Mouse (Mus musculus) lung, embryonic 14.5 days (tissue): ENCODE data around the gene Sesn2. TPM values are rescaled to one million over a fixed set of nuclear protein-coding genes. Genes with fewer than 3 reads are reported as not detected.

ENCODE experiments used
- ATAC-seq: fragments of 200-750 bp; cut with Nextera tagmentation; 2 replicates; pipeline ENCODE4 v1.8.0; 2017; ENCODE audit warnings: mild to moderate bottlenecking, moderate TSS enrichment, moderate library complexity; ENCODE audit not compliant: insufficient read depth
- DNase-seq: peaks from one replicate; pipeline ENCODE4 v3.0.0-alpha.2; 2015
- H3K27ac ChIP-seq: fragments of 300-500 bp; sonication (generic); 2 replicates; pipeline ENCODE4 v1.5.1; 2014; ENCODE audit warnings: low read depth, mild to moderate bottlenecking, moderate library complexity
- H3K27me3 ChIP-seq: fragments of 300-500 bp; sonication (generic); 2 replicates; pipeline ENCODE4 v1.6.1; 2014; ENCODE audit warnings: low read length, control low read depth; ENCODE audit not compliant: insufficient read depth
- H3K36me3 ChIP-seq: fragments of 300-500 bp; sonication (generic); 2 replicates; pipeline ENCODE4 v1.6.1; 2014; ENCODE audit warnings: control low read depth; ENCODE audit not compliant: insufficient read depth
- H3K4me1 ChIP-seq: fragments of 300-500 bp; sonication (generic); 2 replicates; pipeline ENCODE4 v1.6.1; 2014; ENCODE audit warnings: antibody characterized with exemption, control low read depth; ENCODE audit not compliant: insufficient read depth
- H3K4me2 ChIP-seq: fragments of 300-500 bp; sonication (generic); 2 replicates; pipeline ENCODE4 v1.6.1; 2014; ENCODE audit warnings: mild to moderate bottlenecking
- H3K4me3 ChIP-seq: fragments of 300-500 bp; sonication (generic); 2 replicates; pipeline ENCODE4 v1.5.1; 2014; ENCODE audit warnings: low read depth, low read length
- H3K9ac ChIP-seq: fragments of 300-500 bp; sonication (generic); 2 replicates; pipeline ENCODE4 v1.6.1; 2014
- H3K9me3 ChIP-seq: fragments of 300-500 bp; sonication (generic); 2 replicates; pipeline ENCODE4 v1.6.1; 2016; ENCODE audit warnings: low read depth, low read length, control low read depth
- CTCF ChIP-seq: IDR thresholded peaks from 2 replicates; pipeline ENCODE4 v1.5.1; 2016; ENCODE audit warnings: antibody characterized with exemption, low read depth
- WGBS: fragments of 180-500 bp; shearing (Covaris S2); extraction: QIAGEN DNeasy Blood & Tissue Kit; methylation state at CpG from one replicate; pipeline ENCODE4 v1.1.7; 2014; 5-methylcytosine and 5-hydroxymethylcytosine counted together
- polyA plus RNA-seq: library from polyadenylated mRNA; unstranded; fragments of >200 nt; fragmentation: Nextera tagmentation; extraction: Ambion mirVana; gene quantifications from 2 replicates; pipeline ENCODE4 v1.2.1, GENCODE M21; 2014

The Sesn2 gene
- polyA plus RNA-seq, 1 experiment from 2014 or later: 8.6 TPM

DNA sequence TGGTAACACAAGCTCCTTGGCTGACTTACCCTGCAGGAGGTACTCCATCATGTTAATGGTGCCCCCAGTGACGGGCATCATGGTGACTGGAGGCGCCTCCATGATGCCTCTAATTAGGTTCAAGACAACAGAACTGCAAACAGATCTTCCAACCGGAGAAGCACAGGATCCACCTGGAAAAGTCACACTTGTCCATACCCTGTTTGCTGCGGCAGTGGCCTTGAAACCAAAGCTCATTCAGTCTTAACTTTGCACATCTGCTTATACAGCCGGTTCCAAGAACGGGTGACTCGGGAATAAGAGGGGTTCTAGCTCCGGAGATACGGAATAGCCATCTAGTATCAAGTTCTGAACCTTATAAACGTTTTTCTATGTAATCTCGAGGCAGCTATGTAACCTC is 47.5 kb downstream of the Sesn2 start:
- Histone ChIP-seq H3K27ac (no peak overlapping the region), H3K27me3 (no peaks in the 10 kb centered on the region), H3K36me3 (peaks cover 35% of the 10 kb centered on the region), H3K4me3 (peak overlapping the region; percentile 80), H3K9ac (peak overlapping the region; percentile 81), H3K4me1 (peaks cover 5% of the 10 kb centered on the region; the same call in 1 of the 2 replicates), H3K9me3 (no peaks in the 10 kb centered on the region), H3K4me2 (peak overlapping the region; percentile 79)
- no peak for ATAC-seq
- DNase-seq: no peak
- 8% methylated on average over 11 of the region's 11 CpGs for WGBS
- no peak for TF ChIP-seq CTCF

DNA sequence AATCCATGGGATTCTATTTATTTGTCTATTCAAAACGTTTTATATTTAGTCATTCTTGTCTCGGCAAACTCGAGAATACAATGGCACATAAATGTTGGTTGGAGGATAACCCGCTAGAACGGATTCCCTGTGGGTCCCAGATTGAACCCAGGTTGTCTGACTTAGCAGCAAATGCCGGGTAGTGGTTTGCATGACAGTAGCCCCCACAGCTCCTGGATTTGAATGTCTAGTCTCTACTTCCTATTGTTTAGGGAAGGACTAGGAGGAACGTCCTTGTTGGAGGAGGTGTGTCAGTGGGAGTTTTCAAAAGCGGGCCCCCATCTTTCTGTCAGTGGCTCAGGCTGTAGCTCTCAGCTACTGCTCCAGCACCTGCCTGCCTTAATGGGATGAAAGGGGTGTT is 50.1 kb downstream of the Sesn2 start:
- Histone ChIP-seq H3K27ac (no peak overlapping the region), H3K4me3 (no peak overlapping the region), H3K4me2 (no peak overlapping the region), H3K36me3 (peaks cover 46% of the 10 kb centered on the region), H3K9me3 (no peaks in the 10 kb centered on the region), H3K27me3 (no peaks in the 10 kb centered on the region), H3K9ac (no peak overlapping the region), H3K4me1 (peaks cover 5% of the 10 kb centered on the region; the same call in 1 of the 2 replicates)
- 86% methylated on average over 8 of the region's 8 CpGs for WGBS
- no peak for ATAC-seq
- DNase-seq: no peak
- no peak for TF ChIP-seq CTCF

DNA sequence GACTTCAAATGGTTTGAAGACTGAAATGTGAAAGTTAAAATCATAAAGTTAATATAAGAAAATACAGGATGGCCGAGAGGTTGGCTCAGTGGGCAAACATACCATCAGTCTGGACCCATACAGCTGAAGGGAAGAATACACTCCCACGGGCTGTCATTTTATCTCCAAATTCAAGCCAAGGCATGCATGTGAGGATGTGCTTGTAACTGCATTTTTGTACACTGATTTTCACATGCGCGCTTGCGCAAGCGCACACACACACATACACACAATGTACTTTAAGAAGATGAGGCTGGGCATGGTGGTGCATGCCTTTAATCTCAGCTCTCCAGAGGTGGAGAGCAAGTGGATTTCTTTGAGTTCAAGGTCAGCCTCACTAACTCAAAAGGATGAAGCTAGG is 54.7 kb downstream of the Sesn2 start:
- no peaks in the 10 kb centered on the region for H3K4me1 ChIP-seq
- H3K4me3 ChIP-seq: no peak overlapping the region
- whole genome bisulfite sequencing: 83% methylated on average over 6 of the region's 6 CpGs
- no peak for TF ChIP-seq CTCF
- ATAC-seq: no peak
- H3K9ac ChIP-seq: no peak overlapping the region
- peak overlapping the region; percentile 26; the same call in 1 of the 2 replicates for H3K27ac ChIP-seq
- DNase-seq: no peak
- peaks cover 36% of the 10 kb centered on the region for H3K36me3 ChIP-seq
- H3K4me2 ChIP-seq: no peak overlapping the region
- H3K9me3 ChIP-seq: no peaks in the 10 kb centered on the region
- H3K27me3 ChIP-seq: no peaks in the 10 kb centered on the region

DNA sequence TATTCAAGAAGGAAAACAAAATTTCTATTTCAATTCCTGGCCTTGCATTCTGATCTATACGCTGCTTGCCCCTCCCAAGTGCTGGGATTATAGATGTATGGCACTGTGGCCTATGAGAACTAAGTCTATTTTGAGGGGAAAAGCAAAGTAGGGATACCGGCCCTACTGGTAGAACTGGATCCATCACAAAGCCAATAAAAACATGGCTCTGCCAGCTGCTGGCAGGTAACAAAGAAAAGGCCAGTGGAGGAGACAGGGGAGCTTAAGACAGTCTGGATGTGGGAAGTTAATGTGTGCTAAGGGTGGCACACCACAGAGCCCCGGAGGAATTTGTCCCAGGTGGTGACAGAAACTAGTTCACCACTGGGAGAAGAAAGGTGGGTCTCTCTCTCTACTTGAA is 55.2 kb downstream of the Sesn2 start:
- Histone ChIP-seq H3K4me2 (no peak overlapping the region), H3K27ac (no peak overlapping the region; the same call in 1 of the 2 replicates), H3K9ac (no peak overlapping the region), H3K4me1 (no peaks in the 10 kb centered on the region), H3K27me3 (no peaks in the 10 kb centered on the region), H3K36me3 (peaks cover 32% of the 10 kb centered on the region), H3K9me3 (no peaks in the 10 kb centered on the region), H3K4me3 (no peak overlapping the region)
- TF ChIP-seq CTCF: no peak
- DNase-seq: peak; percentile 33
- 64% methylated on average over 3 of the region's 3 CpGs for WGBS
- peak; percentile 54; the same call in 1 of the 2 replicates for ATAC-seq

DNA sequence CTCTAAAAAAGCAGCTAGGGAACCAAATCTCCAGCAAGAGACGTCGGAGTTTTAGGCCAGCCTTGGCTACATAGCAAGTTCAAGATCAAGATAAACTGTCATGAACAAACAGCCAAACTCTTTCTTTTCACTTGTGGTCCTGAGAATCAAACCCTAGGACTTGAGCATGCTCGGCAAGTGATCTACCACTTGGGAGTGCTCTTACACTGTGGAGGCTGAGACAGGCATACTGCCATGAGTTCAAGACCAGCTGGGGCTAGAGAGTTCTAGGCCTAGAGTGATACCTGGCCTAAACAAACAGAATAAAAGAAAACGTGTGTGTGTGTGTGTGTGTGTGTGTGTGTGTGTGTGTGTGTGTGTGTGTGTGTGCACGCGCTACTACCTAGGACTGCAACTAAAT is 56.1 kb downstream of the Sesn2 start:
- H3K9me3 ChIP-seq: no peaks in the 10 kb centered on the region
- no peak for ATAC-seq
- no peak overlapping the region for H3K9ac ChIP-seq
- no peaks in the 10 kb centered on the region for H3K27me3 ChIP-seq
- H3K27ac ChIP-seq: no peak overlapping the region
- no peaks in the 10 kb centered on the region for H3K4me1 ChIP-seq
- no peak overlapping the region for H3K4me3 ChIP-seq
- no peak for DNase-seq
- TF ChIP-seq CTCF: no peak
- 79% methylated on average over 6 of the region's 6 CpGs for WGBS
- H3K4me2 ChIP-seq: no peak overlapping the region
- peaks cover 23% of the 10 kb centered on the region for H3K36me3 ChIP-seq

DNA sequence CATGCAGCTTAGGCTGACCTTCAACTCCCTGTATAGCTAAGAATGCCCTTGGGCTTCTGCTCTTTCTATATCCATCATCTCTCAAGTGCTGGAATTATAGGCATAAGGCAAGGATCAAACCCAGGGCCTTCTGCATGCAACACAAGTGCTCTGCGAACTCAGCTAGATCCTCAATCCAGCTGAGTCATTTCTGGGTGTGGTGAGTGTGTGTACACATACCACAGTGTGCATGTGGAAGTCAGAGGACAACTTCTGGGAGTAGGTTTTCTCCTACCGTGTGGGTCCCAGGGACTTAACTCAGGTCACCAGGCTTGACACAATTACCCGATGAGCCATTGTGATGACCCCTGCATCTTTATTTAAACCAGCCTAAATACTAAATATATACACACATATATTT is 60.5 kb downstream of the Sesn2 start:
- WGBS: 80% methylated on average over 3 of the region's 3 CpGs
- TF ChIP-seq CTCF: no peak
- Histone ChIP-seq H3K4me1 (no peaks in the 10 kb centered on the region), H3K4me3 (no peak overlapping the region), H3K27ac (no peak overlapping the region), H3K4me2 (no peak overlapping the region), H3K36me3 (no peaks in the 10 kb centered on the region), H3K9ac (no peak overlapping the region), H3K27me3 (no peaks in the 10 kb centered on the region), H3K9me3 (no peaks in the 10 kb centered on the region)
- no peak for ATAC-seq
- DNase-seq: no peak

DNA sequence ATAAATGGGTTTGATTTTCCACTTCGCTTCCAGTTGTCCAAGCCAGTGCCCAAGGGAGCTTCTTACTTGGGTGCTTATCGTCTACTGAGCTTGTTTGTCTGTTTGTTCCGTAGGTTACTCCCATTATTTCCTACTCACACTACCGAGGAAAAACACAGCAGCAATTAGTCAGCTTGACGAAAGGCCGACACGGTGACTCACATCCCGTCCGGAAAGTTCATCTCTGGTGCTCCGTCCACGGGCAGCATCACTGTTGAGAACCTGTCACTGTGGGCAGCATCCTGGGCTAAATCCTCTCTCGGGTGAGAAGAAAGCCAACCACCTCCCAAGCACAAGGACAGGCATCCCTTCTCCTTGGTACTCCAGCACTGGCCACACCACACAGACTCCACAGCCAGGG is 64.2 kb downstream of the Sesn2 start:
- H3K9ac ChIP-seq: no peak overlapping the region
- no peaks in the 10 kb centered on the region for H3K9me3 ChIP-seq
- H3K27me3 ChIP-seq: no peaks in the 10 kb centered on the region
- TF ChIP-seq CTCF: no peak
- no peak overlapping the region for H3K27ac ChIP-seq
- no peak overlapping the region for H3K4me2 ChIP-seq
- WGBS: 72% methylated on average over 12 of the region's 12 CpGs
- no peak for DNase-seq
- H3K4me1 ChIP-seq: no peaks in the 10 kb centered on the region
- no peaks in the 10 kb centered on the region for H3K36me3 ChIP-seq
- ATAC-seq: no peak
- no peak overlapping the region for H3K4me3 ChIP-seq

DNA sequence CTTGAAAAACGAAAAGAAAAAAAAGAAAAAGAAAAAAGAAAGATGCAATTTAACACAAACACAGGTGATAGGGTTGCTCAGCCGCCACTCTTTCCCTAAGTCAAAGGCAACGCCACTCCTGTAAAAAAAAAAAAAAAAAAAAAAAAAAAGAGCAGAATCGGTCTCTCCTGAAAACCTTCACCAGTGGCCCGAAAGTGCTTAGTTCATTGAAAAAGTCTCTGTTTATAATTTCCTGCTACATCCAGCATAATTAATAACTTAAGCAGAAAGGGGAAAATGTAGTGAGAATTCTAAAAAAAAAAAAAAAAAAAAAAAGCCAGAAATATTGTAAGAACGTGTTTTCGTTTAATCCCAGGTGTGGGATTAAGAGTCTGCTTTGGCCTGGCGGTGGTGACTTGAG is 65.8 kb downstream of the Sesn2 start:
- no peak overlapping the region for H3K27ac ChIP-seq
- H3K36me3 ChIP-seq: no peaks in the 10 kb centered on the region
- no peak overlapping the region for H3K4me2 ChIP-seq
- H3K9me3 ChIP-seq: no peaks in the 10 kb centered on the region
- no peaks in the 10 kb centered on the region for H3K27me3 ChIP-seq
- no peak for TF ChIP-seq CTCF
- no peak overlapping the region for H3K9ac ChIP-seq
- no peak overlapping the region for H3K4me3 ChIP-seq
- no peaks in the 10 kb centered on the region for H3K4me1 ChIP-seq
- ATAC-seq (no peak), DNase-seq (no peak)
- WGBS: 80% methylated on average over 8 of the region's 8 CpGs

Other genes starting within 250 kb of the Sesn2 start
- 33.1 and 39.5 TPM in 2 replicates for gene Gmeb1, start 248.9 kb downstream of the Sesn2 start, polyA plus RNA-seq
- gene Taf12, start 236.1 kb downstream of the Sesn2 start, polyA plus RNA-seq: 48.7 and 49.1 TPM in 2 replicates
- gene Rab42, start 207.1 kb downstream of the Sesn2 start, polyA plus RNA-seq: 1.2 and 1.9 TPM in 2 replicates
- 69.9 and 71.8 TPM in 2 replicates for gene Trnau1ap, start 181.0 kb downstream of the Sesn2 start, polyA plus RNA-seq
- gene Rcc1, start 156.9 kb downstream of the Sesn2 start, polyA plus RNA-seq: 67.5 and 77.0 TPM in 2 replicates
- 23.3 and 23.9 TPM in 2 replicates for gene Phactr4, start 88.0 kb downstream of the Sesn2 start, polyA plus RNA-seq
- gene Med18, start 46.6 kb downstream of the Sesn2 start, polyA plus RNA-seq: 20.0 and 20.1 TPM in 2 replicates
- gene Atpif1, start 23.2 kb upstream of the Sesn2 start, polyA plus RNA-seq: 1,179 and 1,189 TPM in 2 replicates
- gene Dnajc8, start 25.0 kb upstream of the Sesn2 start, polyA plus RNA-seq: 191 TPM in 2 replicates
- gene Ptafr, start 53.6 kb upstream of the Sesn2 start, polyA plus RNA-seq: 0.83 and 1.1 TPM in 2 replicates
- gene Eya3, start 128.5 kb upstream of the Sesn2 start, polyA plus RNA-seq: 29.5 and 31.6 TPM in 2 replicates
- gene Xkr8, start 222.0 kb upstream of the Sesn2 start, polyA plus RNA-seq: 4.7 and 5.5 TPM in 2 replicates
- gene Smpdl3b, start 246.8 kb upstream of the Sesn2 start, polyA plus RNA-seq: 7.8 and 8.4 TPM in 2 replicates